Mouse (Mus musculus): ENCODE measurements around the gene Exoc6b. TPM values are rescaled to one million over a fixed set of nuclear protein-coding genes. Genes with fewer than 3 reads are reported as not detected.

The Exoc6b gene
- polyA plus RNA-seq, 1 experiment from 2014 or later, result 16.9 TPM

DNA sequence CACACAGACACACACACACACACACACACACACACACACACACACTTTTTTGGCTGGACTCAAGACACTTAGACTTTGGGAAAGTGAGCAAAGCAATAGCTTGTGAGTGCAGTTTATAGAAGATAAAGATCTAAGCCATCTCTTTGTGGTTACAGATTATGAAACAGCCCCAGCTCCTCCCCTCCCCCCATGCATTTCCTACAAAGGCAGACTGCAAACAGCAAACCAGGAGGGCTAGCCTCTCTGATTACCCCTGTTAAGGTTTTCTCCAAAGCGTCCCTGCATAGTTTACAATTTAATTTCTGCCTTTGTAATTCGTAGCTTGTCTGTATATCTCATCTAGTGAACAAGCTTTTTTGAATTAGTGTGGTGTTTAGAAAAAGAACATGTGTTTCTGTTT lies 412.6 kb downstream of the Exoc6b start:
- no peaks in the 10 kb centered on the region for H3K9me3 ChIP-seq
- H3K9ac ChIP-seq, result no peak overlapping the region
- WGBS, result 64% methylated on average over 2 of the region's 2 CpGs
- no peaks in the 10 kb centered on the region for H3K27me3 ChIP-seq (replicated peaks)
- H3K36me3 ChIP-seq, result no peaks in the 10 kb centered on the region
- H3K4me1 ChIP-seq, result no peaks in the 10 kb centered on the region
- ATAC-seq (ENCODE audit: extremely low read depth, insufficient number of reproducible peaks, low FRiP score, low TSS enrichment), result no peak
- H3K4me3 ChIP-seq, result no peak overlapping the region
- H3K27ac ChIP-seq (replicated peaks), result no peak overlapping the region
- H3K4me2 ChIP-seq, result no peak overlapping the region

DNA sequence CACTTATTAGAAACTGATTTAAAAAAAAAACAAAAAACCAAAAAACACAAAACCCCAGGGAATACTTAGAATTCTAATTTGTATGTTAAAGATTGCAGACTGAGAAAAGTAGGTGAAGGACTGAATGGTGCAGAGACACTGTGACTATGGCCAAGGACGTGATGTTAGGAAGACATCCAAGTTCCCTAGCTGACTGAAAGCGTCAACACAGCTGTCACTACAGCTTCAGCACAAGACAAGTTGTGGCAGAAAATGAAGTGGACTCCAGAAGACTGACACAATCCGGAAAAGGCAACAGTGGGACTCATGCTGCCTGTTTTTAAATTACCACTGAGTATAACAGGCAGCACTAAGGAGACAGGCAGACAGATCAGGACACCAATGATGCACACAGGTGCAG lies 417.4 kb downstream of the Exoc6b start:
- H3K36me3 ChIP-seq, result no peaks in the 10 kb centered on the region
- WGBS, result 75% methylated on average over 3 of the region's 3 CpGs

DNA sequence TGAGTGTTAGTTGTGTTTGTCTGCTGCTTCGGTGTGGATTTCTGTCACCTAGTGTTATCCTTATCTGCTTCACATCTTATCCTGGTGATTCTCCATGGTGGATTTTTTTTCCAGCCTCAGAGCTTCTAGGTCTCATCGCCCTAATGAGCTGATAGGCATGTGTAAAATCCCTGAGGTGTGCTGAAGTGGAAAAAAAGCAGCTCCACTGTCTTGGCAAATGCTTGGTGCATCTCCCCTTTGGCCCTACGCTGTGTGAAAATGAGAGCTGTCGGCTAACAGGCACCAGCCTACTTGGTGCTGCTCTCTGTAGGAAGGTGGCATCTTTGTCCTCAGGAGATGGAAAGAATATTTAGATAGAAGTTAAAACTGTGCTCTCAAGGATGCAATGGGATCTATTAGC lies 422.1 kb downstream of the Exoc6b start:
- Histone ChIP-seq H3K9ac (no peak overlapping the region), H3K27ac (replicated peaks) (no peak overlapping the region), H3K27me3 (replicated peaks) (no peaks in the 10 kb centered on the region), H3K9me3 (no peaks in the 10 kb centered on the region), H3K4me2 (no peak overlapping the region), H3K4me1 (peaks cover 22% of the 10 kb centered on the region), H3K36me3 (no peaks in the 10 kb centered on the region), H3K4me3 (no peak overlapping the region)
- 38% methylated on average over 4 of the region's 4 CpGs for WGBS
- no peak for ATAC-seq (ENCODE audit: extremely low read depth, insufficient number of reproducible peaks, low FRiP score, low TSS enrichment)

More for the DNA sequence above, 417.4 kb downstream of the Exoc6b start:
- H3K9ac ChIP-seq, result no peak overlapping the region
- H3K4me2 ChIP-seq, result no peak overlapping the region
- ATAC-seq (ENCODE audit: extremely low read depth, insufficient number of reproducible peaks, low FRiP score, low TSS enrichment), result no peak
- H3K4me3 ChIP-seq, result no peak overlapping the region
- H3K27me3 ChIP-seq (replicated peaks), result no peaks in the 10 kb centered on the region
- H3K27ac ChIP-seq (replicated peaks), result no peak overlapping the region
- H3K4me1 ChIP-seq, result peaks cover 11% of the 10 kb centered on the region
- no peaks in the 10 kb centered on the region for H3K9me3 ChIP-seq

DNA sequence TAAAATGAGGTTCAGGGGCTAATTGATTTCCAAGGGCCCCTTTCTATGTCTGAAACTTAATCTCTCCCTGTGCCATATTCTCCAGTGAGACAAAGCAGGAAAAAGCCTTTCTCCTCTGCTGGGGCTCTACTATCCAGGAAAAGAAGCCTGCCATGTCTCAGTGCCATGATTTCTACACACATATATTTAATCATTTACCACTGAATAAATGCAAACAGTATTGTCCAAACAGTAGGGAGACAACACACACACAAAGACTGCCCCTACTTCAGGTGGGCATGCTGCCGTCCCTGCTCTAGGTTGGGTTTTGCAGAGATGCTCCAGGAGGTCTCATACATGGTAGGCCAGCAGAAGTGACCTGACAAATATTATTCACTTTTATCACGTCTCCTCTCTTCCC lies 422.6 kb downstream of the Exoc6b start:
- H3K4me1 ChIP-seq, result peaks cover 25% of the 10 kb centered on the region
- no peaks in the 10 kb centered on the region for H3K9me3 ChIP-seq
- WGBS, result 55% methylated on average over 2 of the region's 2 CpGs
- H3K4me2 ChIP-seq, result no peak overlapping the region
- H3K4me3 ChIP-seq, result no peak overlapping the region
- H3K9ac ChIP-seq, result no peak overlapping the region
- no peaks in the 10 kb centered on the region for H3K27me3 ChIP-seq (replicated peaks)
- no peaks in the 10 kb centered on the region for H3K36me3 ChIP-seq
- H3K27ac ChIP-seq (replicated peaks), result no peak overlapping the region
- ATAC-seq (ENCODE audit: extremely low read depth, insufficient number of reproducible peaks, low FRiP score, low TSS enrichment), result no peak

DNA sequence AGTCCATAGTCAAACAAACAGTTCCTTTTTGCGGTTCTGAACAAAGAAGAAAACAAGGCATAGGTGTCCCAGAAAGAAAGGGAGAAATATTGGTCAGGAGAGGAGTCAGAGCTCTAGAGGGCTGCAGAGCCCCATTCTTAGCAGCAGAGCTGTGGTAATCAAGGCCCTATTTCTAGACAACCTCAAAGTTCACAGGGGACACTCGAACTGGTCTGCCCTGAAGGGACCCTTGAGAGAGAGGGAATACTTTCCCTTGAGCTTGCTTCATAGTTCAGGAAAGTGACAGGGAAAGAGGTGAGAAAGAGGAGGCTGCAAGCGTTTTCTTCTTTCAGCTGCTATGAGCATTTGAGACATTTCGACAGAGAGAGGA lies 428.3 kb downstream of the Exoc6b start:
- no peaks in the 10 kb centered on the region for H3K9me3 ChIP-seq
- 51% methylated on average over 4 of the region's 4 CpGs for WGBS
- H3K9ac ChIP-seq, result 0 out of 2 replicates have a peak overlapping the region, but pooled peaks have one; percentile 5
- H3K4me1 ChIP-seq, result peaks cover 42% of the 10 kb centered on the region
- ATAC-seq (ENCODE audit: extremely low read depth, insufficient number of reproducible peaks, low FRiP score, low TSS enrichment), result no peak
- H3K4me2 ChIP-seq, result peak overlapping the region; percentile 31; the same call in 1 of the 2 replicates
- peak overlapping the region; percentile 68; the same call in 1 of the 2 replicates for H3K27ac ChIP-seq (replicated peaks)
- no peaks in the 10 kb centered on the region for H3K36me3 ChIP-seq
- no peaks in the 10 kb centered on the region for H3K27me3 ChIP-seq (replicated peaks)
- H3K4me3 ChIP-seq, result no peak overlapping the region

DNA sequence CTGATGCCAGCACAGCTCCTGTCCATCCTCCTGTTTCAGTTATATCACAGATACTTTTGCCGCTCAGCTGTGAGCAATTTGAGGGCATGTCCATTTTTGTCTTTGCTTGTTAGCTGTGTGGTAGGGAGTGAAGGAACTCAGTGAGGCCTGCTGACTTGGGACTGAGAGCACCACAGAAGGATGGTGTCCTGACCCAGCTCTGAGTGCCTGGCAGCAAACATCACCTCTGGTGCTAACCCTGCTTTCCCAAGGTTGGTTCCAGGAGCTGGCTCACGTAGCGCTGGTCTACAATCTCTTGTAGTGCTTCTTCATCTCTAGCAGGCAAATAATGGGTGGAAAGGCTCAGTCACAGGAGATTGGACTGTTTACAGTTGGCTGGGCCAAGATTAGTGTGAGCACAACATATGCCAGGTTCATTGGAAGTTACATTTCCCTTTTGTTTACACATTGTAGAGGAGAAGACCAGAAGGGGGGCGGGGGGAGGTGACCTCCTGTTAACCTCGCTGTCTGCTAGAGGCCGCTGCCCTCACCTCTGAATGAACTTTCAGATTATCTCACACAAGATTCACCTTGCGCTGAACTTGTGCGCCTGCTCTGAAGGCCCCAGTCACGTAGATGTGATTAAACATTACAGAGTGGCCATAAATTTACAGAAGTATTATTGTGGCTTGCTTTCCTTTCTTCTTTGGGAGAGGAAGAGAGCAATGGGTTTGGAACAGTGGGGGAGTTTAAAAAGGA lies 428.8 kb downstream of the Exoc6b start:
- no peaks in the 10 kb centered on the region for H3K36me3 ChIP-seq
- 25% methylated on average over 9 of the region's 9 CpGs for WGBS
- peak overlapping the region; percentile 31 for H3K4me2 ChIP-seq
- no peaks in the 10 kb centered on the region for H3K9me3 ChIP-seq
- no peak; the same call in 1 of the 2 replicates for ATAC-seq (ENCODE audit: extremely low read depth, insufficient number of reproducible peaks, low FRiP score, low TSS enrichment)
- H3K4me1 ChIP-seq, result peaks cover 40% of the 10 kb centered on the region
- 0 out of 2 replicates have a peak overlapping the region, but pooled peaks have one; percentile 5 for H3K9ac ChIP-seq
- peak overlapping the region; percentile 68 for H3K27ac ChIP-seq (replicated peaks)
- no peak overlapping the region for H3K4me3 ChIP-seq
- H3K27me3 ChIP-seq (replicated peaks), result no peaks in the 10 kb centered on the region

DNA sequence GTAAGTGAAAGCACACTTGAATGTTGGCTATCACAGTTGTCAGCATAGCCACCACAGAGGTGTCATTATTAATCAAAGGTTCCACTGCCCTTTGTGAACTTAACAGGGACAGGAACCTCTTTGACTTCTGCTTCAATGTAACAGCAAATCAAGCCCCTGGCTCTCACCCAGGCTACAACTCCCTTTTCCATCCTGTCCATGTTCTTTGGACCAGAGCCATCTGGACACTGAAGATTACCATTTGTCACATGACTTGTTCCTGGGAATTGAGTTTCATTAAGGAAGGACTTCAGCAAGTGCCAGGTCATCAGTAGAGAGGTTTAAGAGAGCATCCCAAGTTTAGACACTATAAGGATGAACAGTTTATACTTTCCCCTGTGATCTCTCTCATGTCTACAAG lies 431.1 kb downstream of the Exoc6b start:
- ATAC-seq (ENCODE audit: extremely low read depth, insufficient number of reproducible peaks, low FRiP score, low TSS enrichment), result no peak
- H3K27ac ChIP-seq (replicated peaks), result no peak overlapping the region
- no peaks in the 10 kb centered on the region for H3K9me3 ChIP-seq
- H3K4me2 ChIP-seq, result no peak overlapping the region
- H3K36me3 ChIP-seq, result no peaks in the 10 kb centered on the region
- H3K27me3 ChIP-seq (replicated peaks), result no peaks in the 10 kb centered on the region
- no peak overlapping the region for H3K9ac ChIP-seq
- H3K4me3 ChIP-seq, result no peak overlapping the region
- H3K4me1 ChIP-seq, result peaks cover 40% of the 10 kb centered on the region

DNA sequence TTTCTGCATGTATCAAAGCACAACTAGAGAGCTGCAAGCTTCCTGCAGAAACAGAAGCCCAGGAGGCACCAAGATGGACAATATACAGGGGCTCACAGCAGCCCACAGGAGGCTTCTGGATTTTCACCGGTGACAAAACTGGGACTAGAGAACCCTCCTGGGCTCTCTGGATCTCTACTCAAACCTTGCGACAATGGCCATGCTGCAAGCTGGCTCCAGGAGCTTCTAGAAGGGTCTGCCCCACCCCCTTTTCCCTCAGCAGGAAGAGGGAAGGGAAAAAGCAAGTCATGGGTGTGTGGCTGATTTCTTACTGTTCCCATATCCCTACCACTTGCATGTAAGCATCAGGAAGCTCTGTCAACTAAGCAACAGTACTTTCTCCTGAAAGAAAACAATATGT lies 437.7 kb downstream of the Exoc6b start:
- Histone ChIP-seq H3K9ac (no peak overlapping the region), H3K27me3 (replicated peaks) (no peaks in the 10 kb centered on the region), H3K4me1 (peaks cover 9% of the 10 kb centered on the region; the same call in 1 of the 2 replicates), H3K4me2 (no peak overlapping the region), H3K9me3 (no peaks in the 10 kb centered on the region), H3K27ac (replicated peaks) (no peak overlapping the region), H3K36me3 (no peaks in the 10 kb centered on the region), H3K4me3 (no peak overlapping the region)
- ATAC-seq (ENCODE audit: extremely low read depth, insufficient number of reproducible peaks, low FRiP score, low TSS enrichment), result no peak
- 69% methylated on average over 2 of the region's 2 CpGs for WGBS

DNA sequence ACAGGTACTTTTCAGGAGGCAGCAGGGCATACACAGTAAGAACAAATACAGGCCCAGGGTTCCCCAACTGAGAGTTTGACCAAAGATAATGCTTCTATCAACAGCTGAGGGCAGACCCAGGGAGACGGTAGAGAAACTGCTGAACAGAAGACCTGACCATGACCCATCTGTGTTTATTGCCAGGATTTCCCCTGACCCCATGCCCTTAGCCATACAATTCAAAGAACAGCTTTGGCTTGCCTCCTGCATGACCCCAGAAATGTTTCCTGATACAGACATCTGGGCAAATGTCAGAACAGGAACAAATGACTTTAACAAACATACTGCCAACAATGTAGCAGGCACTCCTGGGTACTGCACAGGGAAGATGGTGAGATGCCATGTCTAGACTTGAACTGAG lies 439.0 kb downstream of the Exoc6b start:
- WGBS, result 19% methylated on average over 1 of the region's 1 CpGs

DNA sequence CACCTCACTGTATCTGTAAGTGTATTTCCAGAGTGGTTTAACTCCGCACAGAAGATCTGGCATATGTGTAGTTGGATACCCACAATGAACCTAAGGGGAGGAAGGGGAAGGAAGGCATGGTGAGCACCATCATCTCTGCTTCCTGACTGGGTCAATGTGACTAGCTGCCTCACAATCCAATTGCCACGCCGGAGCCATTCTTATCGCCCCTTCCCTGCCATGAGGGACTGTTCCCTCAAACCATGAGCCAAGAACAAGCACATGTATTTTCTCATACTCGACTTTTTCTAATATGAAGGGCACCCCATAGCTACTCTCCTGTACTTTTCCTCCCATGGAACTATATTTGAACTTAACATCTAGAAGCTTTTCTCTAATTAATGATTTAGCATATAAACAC lies 440.5 kb downstream of the Exoc6b start:
- no peaks in the 10 kb centered on the region for H3K9me3 ChIP-seq
- ATAC-seq (ENCODE audit: extremely low read depth, insufficient number of reproducible peaks, low FRiP score, low TSS enrichment), result no peak
- WGBS, result 73% methylated on average over 5 of the region's 5 CpGs
- no peak overlapping the region for H3K4me2 ChIP-seq
- H3K27ac ChIP-seq (replicated peaks), result no peak overlapping the region
- H3K27me3 ChIP-seq (replicated peaks), result no peaks in the 10 kb centered on the region
- no peak overlapping the region for H3K4me3 ChIP-seq
- no peak overlapping the region for H3K9ac ChIP-seq
- H3K36me3 ChIP-seq, result no peaks in the 10 kb centered on the region
- H3K4me1 ChIP-seq, result peaks cover 9% of the 10 kb centered on the region; the same call in 1 of the 2 replicates

More for the DNA sequence above, 439.0 kb downstream of the Exoc6b start:
- ATAC-seq (ENCODE audit: extremely low read depth, insufficient number of reproducible peaks, low FRiP score, low TSS enrichment), result no peak
- H3K4me2 ChIP-seq, result no peak overlapping the region
- no peak overlapping the region for H3K9ac ChIP-seq
- H3K27me3 ChIP-seq (replicated peaks), result no peaks in the 10 kb centered on the region
- no peaks in the 10 kb centered on the region for H3K9me3 ChIP-seq
- H3K4me1 ChIP-seq, result peaks cover 9% of the 10 kb centered on the region; the same call in 1 of the 2 replicates
- no peak overlapping the region for H3K4me3 ChIP-seq
- H3K27ac ChIP-seq (replicated peaks), result no peak overlapping the region
- H3K36me3 ChIP-seq, result no peaks in the 10 kb centered on the region

DNA sequence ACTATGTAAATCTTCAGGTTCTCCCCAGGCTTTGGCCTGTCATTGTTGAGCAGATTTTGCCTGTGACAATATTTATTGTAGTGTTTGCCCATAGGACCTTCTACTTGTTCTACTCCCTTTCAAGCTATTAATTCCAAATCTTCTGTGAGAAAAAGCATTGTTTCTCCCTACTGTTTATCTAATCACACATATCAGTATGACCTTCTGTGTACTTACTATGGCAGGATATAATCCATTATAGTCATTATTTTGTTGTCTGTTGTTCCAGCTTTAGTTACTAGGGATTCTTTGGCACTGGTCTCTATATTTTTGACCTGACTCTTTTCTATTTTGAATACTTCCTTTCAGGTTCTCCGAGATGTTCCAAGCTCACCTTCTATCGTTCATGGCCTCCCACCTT lies 442.9 kb downstream of the Exoc6b start:
- no peak overlapping the region for H3K9ac ChIP-seq
- no peaks in the 10 kb centered on the region for H3K36me3 ChIP-seq
- no peak for ATAC-seq (ENCODE audit: extremely low read depth, insufficient number of reproducible peaks, low FRiP score, low TSS enrichment)
- H3K4me1 ChIP-seq, result peaks cover 9% of the 10 kb centered on the region; the same call in 1 of the 2 replicates
- H3K4me3 ChIP-seq, result no peak overlapping the region
- H3K4me2 ChIP-seq, result no peak overlapping the region
- H3K27me3 ChIP-seq (replicated peaks), result no peaks in the 10 kb centered on the region
- H3K27ac ChIP-seq (replicated peaks), result no peak overlapping the region
- H3K9me3 ChIP-seq, result no peaks in the 10 kb centered on the region
- 69% methylated on average over 2 of the region's 2 CpGs for WGBS

DNA sequence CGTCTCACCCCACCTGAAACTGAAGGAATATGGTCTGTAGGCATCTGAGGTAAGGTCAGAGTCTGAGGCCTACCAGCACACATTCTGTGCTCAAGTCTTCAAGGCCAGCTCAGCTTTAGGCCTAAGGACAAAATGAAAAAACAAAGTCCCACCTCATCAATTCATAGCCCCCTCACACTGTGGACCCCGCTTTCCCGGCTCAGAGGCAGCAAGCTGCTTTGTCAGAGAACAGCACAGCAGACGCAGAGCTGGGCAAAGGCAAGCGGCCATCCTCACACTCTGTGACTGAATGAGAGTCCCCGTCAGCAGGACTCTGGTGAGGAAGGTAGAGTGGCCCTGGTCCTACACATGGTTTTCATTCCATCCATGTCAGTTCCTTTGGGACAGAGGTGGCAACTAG lies 450.1 kb downstream of the Exoc6b start:
- Histone ChIP-seq H3K27me3 (replicated peaks) (no peaks in the 10 kb centered on the region), H3K27ac (replicated peaks) (no peak overlapping the region), H3K9ac (no peak overlapping the region), H3K36me3 (peaks cover 23% of the 10 kb centered on the region), H3K4me3 (no peak overlapping the region), H3K4me1 (no peaks in the 10 kb centered on the region), H3K9me3 (no peaks in the 10 kb centered on the region), H3K4me2 (no peak overlapping the region)
- ATAC-seq (ENCODE audit: extremely low read depth, insufficient number of reproducible peaks, low FRiP score, low TSS enrichment), result no peak
- WGBS, result 75% methylated on average over 6 of the region's 6 CpGs
